Mouse (Mus musculus) forebrain, embryonic 12.5 days (tissue): Measurements from ENCODE around the gene Eepd1. TPM values are rescaled to one million over a fixed set of nuclear protein-coding genes. Genes with fewer than 3 reads are reported as not detected.

Experiments
- ATAC-seq: fragments of 200-750 bp; cut with Nextera tagmentation; 2 replicates; pipeline ENCODE4 v1.8.0; 2017; ENCODE audit warnings: moderate TSS enrichment; ENCODE audit not compliant: low FRiP score
- H3K27ac ChIP-seq: fragments of 300-500 bp; sonication (generic); 2 replicates; pipeline ENCODE4 v1.5.1; 2016; ENCODE audit warnings: mild to moderate bottlenecking
- H3K27me3 ChIP-seq: fragments of 300-500 bp; sonication (generic); 2 replicates; pipeline ENCODE4 v1.6.1; 2016; ENCODE audit warnings: mild to moderate bottlenecking
- H3K36me3 ChIP-seq: fragments of 300-500 bp; sonication (generic); replicated peaks from 2 replicates; pipeline ENCODE4 v1.6.1; 2016; ENCODE audit warnings: mild to moderate bottlenecking
- H3K4me1 ChIP-seq: fragments of 300-500 bp; sonication (generic); 2 replicates; pipeline ENCODE4 v1.6.1; 2016
- H3K4me2 ChIP-seq: fragments of 300-500 bp; sonication (generic); 2 replicates; pipeline ENCODE4 v1.6.1; 2016; ENCODE audit warnings: mild to moderate bottlenecking, moderate library complexity
- H3K4me3 ChIP-seq: fragments of 300-500 bp; sonication (generic); replicated peaks from 2 replicates; pipeline ENCODE4 v1.5.1; 2016; ENCODE audit warnings: mild to moderate bottlenecking
- H3K9ac ChIP-seq: fragments of 300-500 bp; sonication (generic); 2 replicates; pipeline ENCODE4 v1.6.1; 2016; ENCODE audit warnings: mild to moderate bottlenecking
- H3K9me3 ChIP-seq: fragments of 300-500 bp; sonication (generic); 2 replicates; pipeline ENCODE4 v1.6.1; 2016
- WGBS: fragments of 180-500 bp; shearing (Covaris S2); methylation state at CpG from one replicate; pipeline ENCODE4 v1.1.7; 2016; 5-methylcytosine and 5-hydroxymethylcytosine counted together
- polyA plus RNA-seq: library from polyadenylated mRNA; unstranded; fragments of >200 nt; fragmentation: Nextera tagmentation; extraction: Ambion mirVana; gene quantifications from 2 replicates; pipeline ENCODE4 v1.2.1, GENCODE M21; 2016

The Eepd1 gene
- polyA plus RNA-seq, 1 experiment from 2014 or later = 7.9 TPM

DNA sequence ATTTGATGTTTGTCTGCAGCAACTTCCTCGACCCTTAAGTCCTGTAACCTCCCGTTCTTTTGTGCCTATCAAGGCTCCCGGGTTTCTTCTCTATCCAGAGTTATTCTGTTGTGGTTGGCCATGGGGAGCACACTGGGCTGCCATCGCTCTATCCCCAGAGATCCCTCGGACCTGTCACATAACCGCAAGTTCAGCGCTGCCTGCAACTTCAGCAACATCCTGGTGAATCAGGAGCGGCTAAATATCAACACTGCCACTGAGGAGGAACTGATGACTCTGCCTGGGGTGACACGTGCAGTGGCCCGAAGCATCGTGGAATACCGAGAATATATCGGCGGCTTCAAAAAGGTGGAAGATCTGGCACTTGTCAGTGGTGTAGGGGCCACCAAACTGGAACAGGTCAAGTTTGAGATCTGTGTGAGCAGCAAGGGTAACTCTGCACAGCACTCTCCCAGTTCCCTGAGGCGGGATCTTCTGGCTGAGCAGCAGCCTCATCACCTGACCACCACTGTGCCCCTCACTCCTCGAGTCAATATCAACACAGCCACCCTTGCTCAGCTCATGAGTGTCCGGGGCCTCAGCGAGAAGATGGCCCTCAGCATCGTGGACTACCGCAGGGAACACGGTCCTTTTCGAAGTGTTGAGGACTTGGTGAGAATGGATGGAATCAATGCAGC, 1.1 kb downstream of the Eepd1 start:
- Histone ChIP-seq H3K4me3 (peak overlapping the region; percentile 65), H3K4me2 (peak overlapping the region; percentile 88), H3K27me3 (peaks cover 9% of the 10 kb centered on the region; the same call in 1 of the 2 replicates), H3K4me1 (peaks cover 23% of the 10 kb centered on the region), H3K27ac (no peak overlapping the region), H3K36me3 (no peaks in the 10 kb centered on the region), H3K9me3 (no peaks in the 10 kb centered on the region), H3K9ac (no peak overlapping the region)
- 55% methylated on average over 22 of the region's 22 CpGs for WGBS
- no peak for ATAC-seq

DNA sequence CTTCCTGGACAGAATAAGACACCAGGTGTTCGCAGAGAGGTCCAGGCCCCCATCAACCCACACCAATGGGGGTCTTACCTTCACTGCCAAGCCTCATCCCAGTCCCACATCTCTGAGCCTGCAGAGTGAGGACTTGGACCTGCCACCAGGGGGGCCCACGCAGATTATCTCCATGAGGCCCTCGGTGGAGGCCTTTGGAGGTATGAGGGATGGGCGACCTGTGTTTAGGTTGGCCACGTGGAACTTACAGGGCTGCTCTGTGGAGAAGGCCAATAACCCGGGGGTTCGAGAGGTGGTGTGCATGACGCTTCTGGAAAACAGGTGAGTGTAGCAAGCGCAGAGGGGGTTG, 1.6 kb downstream of the Eepd1 start:
- H3K4me2 ChIP-seq = peak overlapping the region; percentile 13; the same call in 1 of the 2 replicates
- ATAC-seq = no peak
- no peaks in the 10 kb centered on the region for H3K9me3 ChIP-seq
- 90% methylated on average over 9 of the region's 9 CpGs for WGBS
- no peak overlapping the region for H3K27ac ChIP-seq
- peaks cover 9% of the 10 kb centered on the region; the same call in 1 of the 2 replicates for H3K27me3 ChIP-seq
- H3K36me3 ChIP-seq = no peaks in the 10 kb centered on the region
- H3K9ac ChIP-seq = no peak overlapping the region
- H3K4me3 ChIP-seq = no peak overlapping the region
- H3K4me1 ChIP-seq = peaks cover 23% of the 10 kb centered on the region

GRCm38 (mm10) chr9:25483931-25484618, 2.7 kb downstream of the Eepd1 start:
- WGBS = 76% methylated on average over 9 of the region's 9 CpGs
- Histone ChIP-seq H3K9ac (no peak overlapping the region), H3K27ac (no peak overlapping the region), H3K4me2 (peak overlapping the region; percentile 8; the same call in 1 of the 2 replicates), H3K4me3 (no peak overlapping the region), H3K9me3 (no peaks in the 10 kb centered on the region), H3K36me3 (no peaks in the 10 kb centered on the region), H3K4me1 (peaks cover 23% of the 10 kb centered on the region), H3K27me3 (peaks cover 9% of the 10 kb centered on the region; the same call in 1 of the 2 replicates)
- no peak for ATAC-seq

- no peak overlapping the region for H3K4me3 ChIP-seq
- H3K4me1 ChIP-seq = peaks cover 23% of the 10 kb centered on the region
- no peaks in the 10 kb centered on the region for H3K9me3 ChIP-seq
- ATAC-seq = no peak
- H3K27me3 ChIP-seq = peaks cover 9% of the 10 kb centered on the region; the same call in 1 of the 2 replicates
- H3K9ac ChIP-seq = no peak overlapping the region
- no peak overlapping the region for H3K27ac ChIP-seq
- H3K36me3 ChIP-seq = no peaks in the 10 kb centered on the region
- peak overlapping the region; percentile 8; the same call in 1 of the 2 replicates for H3K4me2 ChIP-seq
- 71% methylated on average over 3 of the region's 3 CpGs for WGBS
Measured at GRCm38 (mm10) chr9:25484619-25484986, 3.3 kb downstream of the Eepd1 start.

DNA sequence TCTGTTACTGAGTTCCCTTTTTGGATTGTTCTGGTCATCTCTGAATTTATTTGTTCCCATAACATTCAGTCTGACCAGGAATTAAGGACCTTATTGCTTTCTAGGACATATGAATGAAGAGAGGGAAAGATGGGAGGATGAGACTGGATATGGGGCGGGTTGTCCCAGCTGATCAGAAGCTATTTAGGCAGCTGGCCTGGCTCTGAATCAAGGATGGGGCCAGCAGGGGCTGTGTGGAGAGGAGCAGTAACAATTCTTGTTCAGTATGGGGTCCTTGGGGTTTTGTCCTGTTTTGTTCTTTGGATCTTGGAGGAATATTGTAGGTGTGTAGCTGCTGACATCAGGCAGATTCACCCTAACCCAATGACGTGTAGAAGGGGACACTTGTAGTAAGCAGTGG, 3.7 kb downstream of the Eepd1 start:
- 81% methylated on average over 2 of the region's 2 CpGs for WGBS
- ATAC-seq = no peak
- Histone ChIP-seq H3K4me2 (no peak overlapping the region), H3K4me1 (peaks cover 23% of the 10 kb centered on the region), H3K27me3 (peaks cover 9% of the 10 kb centered on the region; the same call in 1 of the 2 replicates), H3K27ac (no peak overlapping the region), H3K9ac (no peak overlapping the region), H3K9me3 (no peaks in the 10 kb centered on the region), H3K4me3 (no peak overlapping the region), H3K36me3 (no peaks in the 10 kb centered on the region)

GRCm38 (mm10) chr9:25485406-25485805, 4.1 kb downstream of the Eepd1 start:
- Histone ChIP-seq H3K27ac (no peak overlapping the region), H3K4me2 (no peak overlapping the region), H3K36me3 (no peaks in the 10 kb centered on the region), H3K27me3 (peaks cover 9% of the 10 kb centered on the region; the same call in 1 of the 2 replicates), H3K4me1 (peaks cover 24% of the 10 kb centered on the region), H3K4me3 (no peak overlapping the region), H3K9ac (no peak overlapping the region), H3K9me3 (no peaks in the 10 kb centered on the region)
- 74% methylated on average over 7 of the region's 7 CpGs for WGBS
- ATAC-seq = no peak

DNA sequence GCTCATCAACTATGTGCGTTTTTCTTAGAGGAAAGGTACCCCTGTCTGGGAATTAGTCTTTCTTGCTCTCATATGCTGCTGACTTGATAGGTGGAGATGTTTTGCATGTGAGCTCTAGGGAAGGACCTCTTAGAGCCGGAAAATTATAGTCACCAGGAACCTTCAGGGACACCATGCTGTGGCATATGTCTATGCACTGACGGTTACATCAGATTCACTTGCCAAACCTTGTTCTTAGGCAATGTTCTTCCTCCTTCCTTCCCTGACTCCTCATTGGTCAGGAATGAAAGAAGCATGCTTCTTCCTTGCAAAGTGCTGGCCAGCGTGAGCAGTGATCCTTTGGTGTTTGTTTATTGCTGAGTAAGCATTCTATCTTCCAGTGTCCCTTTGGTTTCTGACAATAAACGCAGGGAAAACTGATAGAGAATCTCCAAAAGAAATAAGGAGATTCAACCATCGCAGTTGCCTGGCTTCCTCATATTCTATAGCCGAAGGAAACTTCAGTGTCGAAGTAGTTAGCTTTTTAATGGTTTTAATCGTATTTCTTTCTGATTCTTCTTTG, 5.0 kb downstream of the Eepd1 start:
- no peak for ATAC-seq
- H3K9me3 ChIP-seq = no peaks in the 10 kb centered on the region
- 92% methylated on average over 9 of the region's 9 CpGs for WGBS
- H3K27ac ChIP-seq = no peak overlapping the region
- no peak overlapping the region for H3K4me3 ChIP-seq
- peaks cover 9% of the 10 kb centered on the region; the same call in 1 of the 2 replicates for H3K27me3 ChIP-seq
- peaks cover 28% of the 10 kb centered on the region for H3K4me1 ChIP-seq
- H3K36me3 ChIP-seq = no peaks in the 10 kb centered on the region
- no peak overlapping the region for H3K4me2 ChIP-seq
- no peak overlapping the region for H3K9ac ChIP-seq

GRCm38 (mm10) chr9:25487446-25488110, 6.2 kb downstream of the Eepd1 start:
- WGBS = 58% methylated on average over 12 of the region's 12 CpGs
- no peak overlapping the region for H3K4me3 ChIP-seq
- H3K4me2 ChIP-seq = no peak overlapping the region
- H3K9ac ChIP-seq = no peak overlapping the region
- H3K27me3 ChIP-seq = peaks cover 6% of the 10 kb centered on the region; the same call in 1 of the 2 replicates
- no peaks in the 10 kb centered on the region for H3K9me3 ChIP-seq
- no peak overlapping the region for H3K27ac ChIP-seq
- no peak for ATAC-seq
- H3K4me1 ChIP-seq = peaks cover 20% of the 10 kb centered on the region
- H3K36me3 ChIP-seq = no peaks in the 10 kb centered on the region

DNA sequence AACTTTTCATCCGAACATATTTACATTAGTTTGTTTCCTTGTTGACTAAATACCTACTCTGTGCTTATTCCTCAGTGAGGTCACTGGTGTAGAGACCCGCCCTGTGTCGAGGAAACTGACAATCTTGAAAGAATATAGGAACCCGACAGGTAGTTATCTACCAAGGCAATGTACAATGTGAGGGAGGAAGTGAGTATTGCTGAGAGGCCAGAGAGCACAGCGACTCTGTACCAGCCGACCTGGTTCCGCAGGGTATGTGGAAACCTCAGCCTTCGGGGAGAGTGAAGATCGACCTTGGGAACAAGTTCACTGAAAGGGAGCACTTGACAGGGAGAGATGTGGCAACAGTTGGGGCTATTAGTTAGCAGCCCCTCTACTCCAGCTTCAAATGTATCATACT, 7.2 kb downstream of the Eepd1 start:
- no peaks in the 10 kb centered on the region for H3K36me3 ChIP-seq
- 94% methylated on average over 9 of the region's 9 CpGs for WGBS
- ATAC-seq = no peak
- no peak overlapping the region for H3K27ac ChIP-seq
- H3K4me1 ChIP-seq = peaks cover 20% of the 10 kb centered on the region
- no peaks in the 10 kb centered on the region for H3K9me3 ChIP-seq
- H3K9ac ChIP-seq = no peak overlapping the region
- H3K4me2 ChIP-seq = no peak overlapping the region
- no peaks in the 10 kb centered on the region; the same call in 1 of the 2 replicates for H3K27me3 ChIP-seq
- H3K4me3 ChIP-seq = no peak overlapping the region

DNA sequence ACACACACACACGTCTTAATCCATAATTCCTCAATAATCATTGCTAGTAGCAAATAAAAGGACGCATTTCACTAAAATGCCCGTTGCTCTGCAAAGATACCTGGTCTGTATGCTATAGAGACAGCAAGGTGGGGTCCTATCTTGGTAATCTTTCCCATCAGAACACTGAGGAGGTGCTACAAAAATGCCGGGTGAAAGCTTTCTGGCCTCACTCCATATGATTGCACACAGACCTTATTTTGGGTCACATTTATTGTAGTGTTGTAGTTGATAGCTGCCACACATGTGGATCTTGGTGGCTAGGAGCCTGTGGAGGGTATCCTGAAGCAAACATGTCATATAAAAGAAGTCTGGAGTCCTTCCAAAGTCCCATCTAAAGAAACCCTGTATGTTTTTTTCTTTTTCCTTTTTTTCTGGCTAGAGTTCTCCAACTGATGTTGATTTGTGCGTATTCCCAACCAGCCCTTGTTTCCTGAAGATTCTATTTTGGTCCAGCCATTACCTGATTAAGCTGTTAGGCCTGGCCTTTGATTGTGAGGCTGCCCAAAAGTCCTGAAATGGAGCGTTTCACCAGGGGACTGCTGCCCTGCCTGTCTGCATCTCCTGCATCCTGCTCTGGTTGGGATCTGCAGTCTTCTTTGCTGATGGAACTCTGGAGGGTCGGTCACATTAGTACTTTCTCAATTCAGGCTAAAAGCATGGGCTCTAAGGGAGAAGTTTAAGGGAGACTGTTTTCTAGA, 8.0 kb downstream of the Eepd1 start:
- Histone ChIP-seq H3K4me1 (peaks cover 13% of the 10 kb centered on the region), H3K4me3 (no peak overlapping the region), H3K27ac (no peak overlapping the region), H3K4me2 (no peak overlapping the region), H3K27me3 (no peaks in the 10 kb centered on the region), H3K36me3 (no peaks in the 10 kb centered on the region), H3K9me3 (no peaks in the 10 kb centered on the region), H3K9ac (no peak overlapping the region)
- ATAC-seq = no peak
- 81% methylated on average over 7 of the region's 7 CpGs for WGBS

GRCm38 (mm10) chr9:25490278-25491145, 9.2 kb downstream of the Eepd1 start:
- H3K9me3 ChIP-seq = no peaks in the 10 kb centered on the region
- no peaks in the 10 kb centered on the region for H3K36me3 ChIP-seq
- H3K4me2 ChIP-seq = no peak overlapping the region
- H3K27ac ChIP-seq = no peak overlapping the region
- no peak overlapping the region for H3K4me3 ChIP-seq
- ATAC-seq = no peak
- H3K9ac ChIP-seq = no peak overlapping the region
- WGBS = 57% methylated on average over 13 of the region's 13 CpGs
- no peaks in the 10 kb centered on the region for H3K27me3 ChIP-seq
- H3K4me1 ChIP-seq = peaks cover 5% of the 10 kb centered on the region
